Mouse (Mus musculus): ENCODE data around the gene Svopl. TPM values are rescaled to one million over a fixed set of nuclear protein-coding genes. Genes with fewer than 3 reads are reported as not detected.

Svopl gene
- polyA plus RNA-seq, 1 experiment from 2014 or later: not detected

GRCm38 (mm10) chr6:38065501-38066122 lies 18.8 kb upstream of the Svopl start:
- Histone ChIP-seq H3K4me2 (no peak overlapping the region), H3K27me3 (no peaks in the 10 kb centered on the region), H3K9me3 (replicated peaks) (0 out of 2 replicates have a peak, but pooled peaks cover 4% of the 10 kb centered on the region), H3K4me1 (replicated peaks) (peaks cover 6% of the 10 kb centered on the region; the same call in 1 of the 2 replicates), H3K27ac (no peak overlapping the region), H3K4me3 (replicated peaks) (no peak overlapping the region), H3K9ac (no peak overlapping the region), H3K36me3 (no peaks in the 10 kb centered on the region)
- no peak for ATAC-seq (ENCODE audit: low read depth)
- no peak for DNase-seq
- WGBS (ENCODE audit: insufficient replicate concordance): 61% methylated on average over 11 of the region's 11 CpGs

DNA sequence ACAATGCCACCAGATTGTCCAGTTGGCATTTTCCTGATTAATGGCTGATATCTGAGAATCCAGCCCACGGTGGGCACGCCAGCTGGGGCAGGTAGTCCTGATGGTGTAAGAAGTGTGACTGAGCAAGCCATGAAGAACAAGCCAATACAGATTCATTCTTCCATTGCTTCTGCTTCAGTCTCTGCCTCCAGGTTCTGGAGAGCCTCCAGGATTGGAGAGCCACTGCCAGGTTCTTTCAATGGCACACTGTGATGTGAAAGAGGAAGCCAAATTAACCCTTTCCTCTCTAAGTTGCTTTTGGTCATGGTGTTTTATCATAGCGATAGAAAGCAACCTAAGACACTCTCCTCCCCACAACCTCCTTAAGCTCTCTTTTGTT lies 18.3 kb upstream of the Svopl start:
- no peaks in the 10 kb centered on the region for H3K27me3 ChIP-seq
- H3K4me1 ChIP-seq (replicated peaks): 0 out of 2 replicates have a peak, but pooled peaks cover 3% of the 10 kb centered on the region
- H3K4me2 ChIP-seq: no peak overlapping the region
- 0 out of 2 replicates have a peak, but pooled peaks cover 4% of the 10 kb centered on the region for H3K9me3 ChIP-seq (replicated peaks)
- H3K27ac ChIP-seq: no peak overlapping the region
- DNase-seq: no peak
- no peak overlapping the region for H3K4me3 ChIP-seq (replicated peaks)
- ATAC-seq (ENCODE audit: low read depth): no peak
- 61% methylated on average over 3 of the region's 3 CpGs for whole genome bisulfite sequencing (ENCODE audit: insufficient replicate concordance)
- H3K36me3 ChIP-seq: no peaks in the 10 kb centered on the region
- no peak overlapping the region for H3K9ac ChIP-seq

- H3K9ac ChIP-seq: no peak overlapping the region
- 15% methylated on average over 2 of the region's 2 CpGs for WGBS (ENCODE audit: insufficient replicate concordance)
- no peak for DNase-seq
- ATAC-seq (ENCODE audit: low read depth): no peak
- H3K9me3 ChIP-seq (replicated peaks): 0 out of 2 replicates have a peak, but pooled peaks cover 4% of the 10 kb centered on the region
- no peaks in the 10 kb centered on the region for H3K36me3 ChIP-seq
- H3K4me3 ChIP-seq (replicated peaks): no peak overlapping the region
- H3K4me1 ChIP-seq (replicated peaks): 0 out of 2 replicates have a peak, but pooled peaks cover under 1% of the 10 kb centered on the region
- H3K27me3 ChIP-seq: no peaks in the 10 kb centered on the region
- no peak overlapping the region for H3K27ac ChIP-seq
- no peak overlapping the region for H3K4me2 ChIP-seq
Measured at GRCm38 (mm10) chr6:38064621-38065020, 17.8 kb upstream of the Svopl start.

- WGBS (ENCODE audit: insufficient replicate concordance): 44% methylated on average over 5 of the region's 5 CpGs
- H3K9me3 ChIP-seq (replicated peaks): 0 out of 2 replicates have a peak, but pooled peaks cover 4% of the 10 kb centered on the region
Measured at GRCm38 (mm10) chr6:38058805-38059204, 12.0 kb upstream of the Svopl start.

GRCm38 (mm10) chr6:38055471-38056330 lies 8.9 kb upstream of the Svopl start:
- Histone ChIP-seq H3K4me1 (replicated peaks) (no peaks in the 10 kb centered on the region), H3K9ac (no peak overlapping the region), H3K4me2 (no peak overlapping the region), H3K4me3 (replicated peaks) (no peak overlapping the region), H3K36me3 (no peaks in the 10 kb centered on the region), H3K27me3 (no peaks in the 10 kb centered on the region), H3K27ac (no peak overlapping the region), H3K9me3 (replicated peaks) (no peaks in the 10 kb centered on the region)
- ATAC-seq (ENCODE audit: low read depth): no peak
- 58% methylated on average over 15 of the region's 15 CpGs for WGBS (ENCODE audit: insufficient replicate concordance)
- DNase-seq: no peak

More at GRCm38 (mm10) chr6:38058805-38059204, 12.0 kb upstream of the Svopl start:
- H3K9ac ChIP-seq: no peak overlapping the region
- H3K4me3 ChIP-seq (replicated peaks): no peak overlapping the region
- ATAC-seq (ENCODE audit: low read depth) (no peak), DNase-seq (no peak)
- H3K4me1 ChIP-seq (replicated peaks): no peaks in the 10 kb centered on the region
- H3K27ac ChIP-seq: no peak overlapping the region
- no peak overlapping the region for H3K4me2 ChIP-seq
- H3K36me3 ChIP-seq: no peaks in the 10 kb centered on the region
- no peaks in the 10 kb centered on the region for H3K27me3 ChIP-seq

DNA sequence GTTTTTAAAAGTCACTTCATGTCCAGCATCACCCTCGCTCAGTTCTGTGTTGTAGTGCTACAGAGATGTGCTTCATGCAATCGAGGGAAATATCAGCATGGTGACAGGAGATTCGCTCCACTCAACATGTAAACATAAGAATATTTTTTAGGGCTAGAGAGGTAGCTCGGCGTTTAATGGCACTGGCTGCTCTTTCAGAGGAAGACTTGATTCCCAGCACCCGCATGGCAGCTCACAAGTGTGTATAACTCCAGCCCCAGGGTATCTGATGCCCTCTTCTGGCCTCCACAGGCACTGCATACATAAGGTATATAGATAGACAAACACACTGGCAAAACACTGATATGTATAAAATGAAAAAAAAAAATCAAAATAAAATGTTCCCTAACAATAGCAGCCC lies 2.8 kb upstream of the Svopl start:
- Histone ChIP-seq H3K9ac (no peak overlapping the region), H3K4me2 (no peak overlapping the region), H3K27ac (no peak overlapping the region), H3K36me3 (no peaks in the 10 kb centered on the region), H3K27me3 (no peaks in the 10 kb centered on the region), H3K4me3 (replicated peaks) (no peak overlapping the region), H3K4me1 (replicated peaks) (no peaks in the 10 kb centered on the region), H3K9me3 (replicated peaks) (no peaks in the 10 kb centered on the region)
- DNase-seq: no peak
- 76% methylated on average over 6 of the region's 6 CpGs for WGBS (ENCODE audit: insufficient replicate concordance)
- no peak for ATAC-seq (ENCODE audit: low read depth)

DNA sequence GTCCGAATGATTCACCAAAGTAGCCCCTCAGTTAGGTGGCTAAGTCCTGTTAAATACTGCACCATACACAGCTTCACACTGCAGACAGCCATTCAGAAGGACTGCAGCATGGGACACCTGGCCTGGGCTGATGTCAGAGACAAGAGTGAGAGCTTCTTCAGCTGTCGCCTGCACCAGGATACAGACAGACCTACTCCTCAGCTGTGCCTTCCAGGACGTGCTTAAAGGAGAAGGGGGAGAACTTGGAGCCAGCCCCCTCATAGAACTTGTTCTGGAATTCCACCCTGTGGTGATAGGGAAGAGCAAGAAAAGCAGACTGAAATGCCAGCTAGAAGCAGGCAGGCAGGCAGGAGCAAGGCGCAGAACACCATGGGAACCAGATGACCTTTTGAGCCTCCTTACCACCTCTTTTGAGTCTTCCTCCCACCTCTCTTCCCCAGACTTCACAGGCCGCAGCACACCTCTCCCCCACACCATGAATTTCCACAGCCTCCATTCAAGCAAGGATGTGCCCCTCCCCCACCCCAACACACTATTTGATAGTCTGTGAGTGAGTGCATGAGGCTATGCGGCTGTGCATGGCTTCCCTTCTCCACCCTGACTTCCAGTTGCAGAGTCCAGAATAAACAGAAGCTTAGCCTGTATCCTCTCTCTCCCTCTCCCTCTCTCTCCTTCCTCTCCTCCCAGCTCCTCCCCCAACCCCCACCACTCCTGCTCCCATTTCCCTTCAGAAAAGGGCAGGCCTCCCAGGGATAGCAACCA lies 2.2 kb upstream of the Svopl start:
- no peaks in the 10 kb centered on the region for H3K9me3 ChIP-seq (replicated peaks)
- H3K4me3 ChIP-seq (replicated peaks): no peak overlapping the region
- H3K9ac ChIP-seq: no peak overlapping the region
- H3K27ac ChIP-seq: peak overlapping the region; percentile 29
- no peak for ATAC-seq (ENCODE audit: low read depth)
- H3K27me3 ChIP-seq: no peaks in the 10 kb centered on the region
- 49% methylated on average over 6 of the region's 6 CpGs for WGBS (ENCODE audit: insufficient replicate concordance)
- no peaks in the 10 kb centered on the region for H3K4me1 ChIP-seq (replicated peaks)
- H3K4me2 ChIP-seq: no peak overlapping the region
- no peak for DNase-seq
- H3K36me3 ChIP-seq: no peaks in the 10 kb centered on the region

- WGBS (ENCODE audit: insufficient replicate concordance): 75% methylated on average over 4 of the region's 4 CpGs
Measured at GRCm38 (mm10) chr6:38048003-38048402, 1.2 kb upstream of the Svopl start.

DNA sequence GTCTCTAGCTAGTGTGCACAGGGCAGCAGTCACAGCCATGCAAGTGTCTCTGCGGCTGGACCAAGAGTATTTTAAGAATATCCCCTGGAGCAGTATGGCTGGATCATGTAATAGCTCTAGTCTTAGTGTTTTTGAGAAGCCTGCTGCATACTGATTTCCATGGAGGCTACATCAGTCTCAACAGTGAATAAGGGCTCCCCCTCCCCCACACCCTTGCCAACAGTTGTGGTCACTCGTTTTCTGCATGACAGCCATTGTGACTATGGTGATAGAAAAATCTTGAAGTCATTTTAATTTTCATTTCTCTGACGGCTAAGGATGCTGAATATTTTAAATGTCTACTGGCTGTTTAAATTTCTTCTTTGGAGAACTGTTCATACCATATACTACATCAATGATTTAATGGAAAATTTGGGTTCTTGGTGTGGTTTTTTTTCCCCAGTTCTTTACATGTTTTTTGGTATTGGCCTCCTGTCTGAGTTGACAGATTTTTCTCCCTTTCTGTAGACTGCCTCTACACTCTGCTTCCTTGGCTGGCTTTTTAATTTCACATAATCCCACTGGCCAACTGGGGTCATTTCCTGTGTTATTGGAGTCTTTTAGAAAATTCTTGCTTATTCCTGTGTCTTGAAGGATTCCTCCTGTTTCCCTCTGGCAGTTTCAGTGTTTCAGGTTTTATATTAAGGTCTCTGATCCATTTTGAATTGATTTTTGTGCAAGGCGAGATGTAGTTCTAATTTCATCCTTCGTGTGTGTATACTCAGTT lies 13.8 kb downstream of the Svopl start:
- H3K4me2 ChIP-seq: no peak overlapping the region
- H3K9me3 ChIP-seq (replicated peaks): no peaks in the 10 kb centered on the region
- H3K4me3 ChIP-seq (replicated peaks): no peak overlapping the region
- H3K4me1 ChIP-seq (replicated peaks): no peaks in the 10 kb centered on the region
- H3K27me3 ChIP-seq: no peaks in the 10 kb centered on the region
- WGBS (ENCODE audit: insufficient replicate concordance): 50% methylated on average over 5 of the region's 5 CpGs
- H3K36me3 ChIP-seq: no peaks in the 10 kb centered on the region
- H3K27ac ChIP-seq: no peak overlapping the region
- DNase-seq (no peak), ATAC-seq (ENCODE audit: low read depth) (no peak)
- no peak overlapping the region for H3K9ac ChIP-seq

More at GRCm38 (mm10) chr6:38048003-38048402, 1.2 kb upstream of the Svopl start:
- H3K9me3 ChIP-seq (replicated peaks): no peaks in the 10 kb centered on the region
- H3K4me3 ChIP-seq (replicated peaks): no peak overlapping the region
- no peaks in the 10 kb centered on the region for H3K36me3 ChIP-seq
- H3K9ac ChIP-seq: no peak overlapping the region
- H3K4me2 ChIP-seq: no peak overlapping the region
- no peak overlapping the region for H3K27ac ChIP-seq
- H3K27me3 ChIP-seq: no peaks in the 10 kb centered on the region
- no peaks in the 10 kb centered on the region for H3K4me1 ChIP-seq (replicated peaks)
- no peak for DNase-seq
- no peak for ATAC-seq (ENCODE audit: low read depth)

DNA sequence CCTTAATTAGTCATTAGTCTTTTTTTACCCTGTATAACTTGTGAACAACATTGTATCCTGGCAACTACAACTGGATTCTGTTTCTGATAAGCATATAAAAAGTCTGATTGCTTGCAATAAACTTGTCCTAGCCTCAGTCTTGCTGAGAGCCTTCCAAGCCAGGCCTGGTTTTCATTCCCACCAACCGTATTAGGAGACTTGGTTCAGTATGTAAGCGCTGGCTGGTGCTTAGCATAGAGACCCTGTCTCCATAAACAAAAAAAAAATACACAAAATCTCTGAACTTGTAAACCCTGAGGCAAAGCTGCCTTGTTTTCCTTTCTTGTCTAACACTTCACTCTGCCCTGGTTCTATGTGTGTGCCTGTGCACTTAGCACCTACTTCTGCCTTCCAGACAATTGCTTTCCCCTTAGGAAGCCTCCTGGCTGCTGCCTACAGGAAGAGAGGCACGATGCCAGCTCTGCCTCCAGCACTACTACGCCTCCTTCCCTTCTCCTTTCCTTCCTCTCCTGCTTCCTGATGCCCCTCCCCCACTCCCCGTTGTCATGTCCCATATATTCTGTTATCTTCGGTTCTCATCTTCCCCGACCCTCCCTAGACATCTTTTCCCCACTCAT lies 14.8 kb downstream of the Svopl start:
- no peak overlapping the region for H3K9ac ChIP-seq
- H3K27ac ChIP-seq: no peak overlapping the region
- ATAC-seq (ENCODE audit: low read depth) (no peak), DNase-seq (no peak)
- H3K4me3 ChIP-seq (replicated peaks): no peak overlapping the region
- H3K27me3 ChIP-seq: no peaks in the 10 kb centered on the region
- H3K9me3 ChIP-seq (replicated peaks): no peaks in the 10 kb centered on the region
- H3K4me1 ChIP-seq (replicated peaks): no peaks in the 10 kb centered on the region
- H3K36me3 ChIP-seq: no peaks in the 10 kb centered on the region
- H3K4me2 ChIP-seq: no peak overlapping the region
- WGBS (ENCODE audit: insufficient replicate concordance): 23% methylated on average over 7 of the region's 7 CpGs
